Mouse (Mus musculus) forebrain, embryonic 13.5 days (tissue): ENCODE measurements around the gene Cradd. TPM values are rescaled to one million over a fixed set of nuclear protein-coding genes. Genes with fewer than 3 reads are reported as not detected.

ENCODE experiments used
- ATAC-seq: fragments of 200-750 bp; cut with Nextera tagmentation; 2 replicates; pipeline ENCODE4 v1.8.0; 2017
- H3K27ac ChIP-seq: fragments of 300-500 bp; sonication (generic); 2 replicates; pipeline ENCODE4 v1.5.1; 2015; ENCODE audit warnings: inconsistent platforms, mild to moderate bottlenecking, moderate library complexity
- H3K27me3 ChIP-seq: fragments of 300-500 bp; sonication (generic); 2 replicates; pipeline ENCODE4 v1.6.1; 2015; ENCODE audit warnings: mild to moderate bottlenecking, inconsistent platforms
- H3K36me3 ChIP-seq: fragments of 300-500 bp; sonication (generic); 2 replicates; pipeline ENCODE4 v1.6.1; 2015; ENCODE audit warnings: mild to moderate bottlenecking, inconsistent platforms; ENCODE audit not compliant: poor library complexity, severe bottlenecking
- H3K4me1 ChIP-seq: fragments of 300-500 bp; sonication (generic); 2 replicates; pipeline ENCODE4 v1.6.1; 2015; ENCODE audit warnings: inconsistent platforms
- H3K4me2 ChIP-seq: fragments of 300-500 bp; sonication (generic); 2 replicates; pipeline ENCODE4 v1.6.1; 2015; ENCODE audit warnings: inconsistent platforms, mild to moderate bottlenecking, moderate library complexity
- H3K4me3 ChIP-seq: fragments of 300-500 bp; sonication (generic); 2 replicates; pipeline ENCODE4 v1.5.1; 2015; ENCODE audit warnings: mild to moderate bottlenecking, inconsistent platforms
- H3K9ac ChIP-seq: fragments of 300-500 bp; sonication (generic); 2 replicates; pipeline ENCODE4 v1.6.1; 2015; ENCODE audit warnings: mild to moderate bottlenecking, inconsistent platforms
- H3K9me3 ChIP-seq: fragments of 300-500 bp; sonication (generic); replicated peaks from 2 replicates; pipeline ENCODE4 v1.6.1; 2016; ENCODE audit warnings: inconsistent platforms
- WGBS: fragments of 180-500 bp; shearing (Covaris S2); methylation state at CpG from one replicate; pipeline ENCODE4 v1.1.7; 2015; 5-methylcytosine and 5-hydroxymethylcytosine counted together
- polyA plus RNA-seq: library from polyadenylated mRNA; unstranded; fragments of >200 nt; fragmentation: Nextera tagmentation; extraction: Ambion mirVana; gene quantifications from 2 replicates; pipeline ENCODE4 v1.2.1, GENCODE M21; 2015

Gene Cradd
- polyA plus RNA-seq, 1 experiment from 2014 or later, result 11.3 TPM

DNA sequence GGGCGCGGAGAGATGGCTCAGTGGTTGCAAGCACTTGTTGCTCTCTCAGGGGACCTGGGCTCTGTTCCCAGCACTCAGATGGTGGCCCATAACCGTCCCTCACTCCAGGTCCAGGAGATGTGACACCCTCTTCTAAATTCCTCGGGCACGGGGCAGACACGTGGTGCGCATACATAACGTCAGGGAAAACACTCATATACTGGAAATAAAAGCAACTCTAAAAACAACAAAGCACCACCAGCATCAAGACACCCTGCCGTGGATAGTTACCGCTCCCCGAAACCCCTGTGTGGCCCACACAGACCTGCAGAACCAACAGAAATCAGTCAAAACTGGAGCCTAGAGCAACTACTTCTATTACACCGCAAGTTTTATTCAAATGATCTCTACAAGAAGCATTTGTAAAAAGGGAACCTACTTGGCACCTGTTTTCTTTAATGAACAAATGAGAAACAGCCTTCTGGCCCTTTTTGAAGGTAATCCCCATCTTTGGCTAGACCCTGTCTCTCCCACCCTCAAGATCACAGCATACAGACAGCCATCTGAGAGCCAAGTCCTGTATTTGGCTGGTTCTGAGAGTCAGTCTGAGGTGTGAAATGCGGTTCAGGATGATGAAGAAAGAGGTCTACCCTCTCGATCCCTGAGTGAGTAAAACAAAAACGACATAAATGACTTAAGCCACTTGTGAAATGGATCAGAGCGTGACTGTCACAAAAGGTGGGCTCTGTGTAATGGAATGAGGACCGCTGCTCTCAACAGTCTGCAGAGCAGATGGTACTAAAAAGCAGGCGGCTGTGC, 24.7 kb downstream of the Cradd start:
- 88% methylated on average over 18 of the region's 18 CpGs for WGBS
- no peak overlapping the region for H3K4me3 ChIP-seq
- H3K27ac ChIP-seq, result no peak overlapping the region
- H3K9ac ChIP-seq, result no peak overlapping the region
- no peaks in the 10 kb centered on the region for H3K36me3 ChIP-seq
- H3K4me1 ChIP-seq, result peaks cover 16% of the 10 kb centered on the region
- H3K27me3 ChIP-seq, result no peaks in the 10 kb centered on the region
- H3K9me3 ChIP-seq, result no peaks in the 10 kb centered on the region
- ATAC-seq, result no peak
- no peak overlapping the region for H3K4me2 ChIP-seq

DNA sequence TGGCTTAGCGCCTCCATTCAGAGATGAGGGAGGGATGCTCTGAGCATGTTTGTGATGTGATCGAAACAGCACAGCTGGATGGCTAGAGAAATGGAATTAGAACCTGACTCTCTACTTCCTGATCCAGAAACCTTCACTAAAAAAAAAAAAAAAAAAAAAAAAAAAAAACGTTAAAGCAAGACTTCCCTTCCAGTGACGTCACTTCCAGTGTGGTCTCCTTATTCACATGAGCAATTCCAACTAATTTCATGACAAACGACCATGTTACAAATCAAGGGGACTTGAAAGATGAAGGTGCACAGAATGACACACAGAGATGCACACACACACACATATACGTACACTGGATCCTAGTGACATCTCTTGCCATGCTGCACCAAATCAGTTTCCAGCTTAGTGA, 25.4 kb downstream of the Cradd start:
- H3K4me2 ChIP-seq, result no peak overlapping the region
- no peaks in the 10 kb centered on the region for H3K36me3 ChIP-seq
- H3K4me3 ChIP-seq, result no peak overlapping the region
- H3K27me3 ChIP-seq, result no peaks in the 10 kb centered on the region
- H3K4me1 ChIP-seq, result peaks cover 16% of the 10 kb centered on the region
- WGBS, result 91% methylated on average over 6 of the region's 6 CpGs
- no peaks in the 10 kb centered on the region for H3K9me3 ChIP-seq
- no peak for ATAC-seq
- no peak overlapping the region for H3K9ac ChIP-seq
- no peak overlapping the region for H3K27ac ChIP-seq

DNA sequence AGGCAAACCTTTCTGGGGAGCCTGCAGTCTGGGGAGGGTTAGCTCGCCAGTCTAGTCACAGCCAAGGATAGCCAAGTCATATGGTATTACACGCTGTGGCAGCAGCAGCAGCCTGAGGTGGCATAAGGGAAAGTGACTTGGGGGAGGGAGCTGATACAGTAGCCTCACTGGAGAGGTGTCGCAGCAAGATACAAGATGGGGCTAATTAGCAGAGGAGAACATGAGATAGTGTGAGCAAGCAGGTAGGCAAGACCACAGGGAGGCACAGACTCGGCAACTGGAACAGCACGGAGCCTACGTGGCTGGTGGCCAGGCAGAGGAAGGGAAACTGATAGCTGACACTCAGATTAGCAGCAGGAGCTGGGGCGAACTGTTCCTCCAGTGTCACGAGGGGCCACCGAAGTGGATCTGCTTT, 26.2 kb downstream of the Cradd start:
- Histone ChIP-seq H3K9me3 (no peaks in the 10 kb centered on the region), H3K27me3 (no peaks in the 10 kb centered on the region), H3K4me3 (no peak overlapping the region), H3K9ac (no peak overlapping the region), H3K4me1 (peaks cover 16% of the 10 kb centered on the region), H3K4me2 (no peak overlapping the region), H3K36me3 (no peaks in the 10 kb centered on the region), H3K27ac (peak overlapping the region; percentile 25; the same call in 1 of the 2 replicates)
- WGBS, result 75% methylated on average over 9 of the region's 9 CpGs
- ATAC-seq, result no peak

DNA sequence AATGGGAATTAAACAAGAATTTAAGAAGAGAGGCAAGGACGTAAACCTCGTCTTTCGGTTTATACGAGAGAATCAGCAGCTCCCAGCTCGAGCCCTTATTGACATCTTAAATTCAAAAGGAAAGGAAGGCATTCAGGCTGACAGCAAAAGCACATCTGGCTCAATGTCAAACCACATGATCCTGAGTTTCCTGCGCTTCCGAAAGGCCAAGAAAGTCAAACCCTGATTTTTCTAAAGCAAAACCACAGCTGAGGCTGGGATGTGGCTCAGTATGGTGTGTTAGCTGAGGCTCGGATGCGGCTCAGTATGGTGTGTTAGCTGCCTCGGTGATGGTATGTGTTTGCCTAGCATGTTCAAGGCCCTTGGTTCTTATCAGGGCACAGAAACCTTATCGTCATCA, 26.9 kb downstream of the Cradd start:
- Histone ChIP-seq H3K27ac (no peak overlapping the region), H3K36me3 (no peaks in the 10 kb centered on the region), H3K9ac (no peak overlapping the region), H3K9me3 (no peaks in the 10 kb centered on the region), H3K4me3 (no peak overlapping the region), H3K27me3 (no peaks in the 10 kb centered on the region), H3K4me2 (no peak overlapping the region), H3K4me1 (peaks cover 11% of the 10 kb centered on the region)
- WGBS, result 90% methylated on average over 11 of the region's 11 CpGs
- no peak for ATAC-seq

DNA sequence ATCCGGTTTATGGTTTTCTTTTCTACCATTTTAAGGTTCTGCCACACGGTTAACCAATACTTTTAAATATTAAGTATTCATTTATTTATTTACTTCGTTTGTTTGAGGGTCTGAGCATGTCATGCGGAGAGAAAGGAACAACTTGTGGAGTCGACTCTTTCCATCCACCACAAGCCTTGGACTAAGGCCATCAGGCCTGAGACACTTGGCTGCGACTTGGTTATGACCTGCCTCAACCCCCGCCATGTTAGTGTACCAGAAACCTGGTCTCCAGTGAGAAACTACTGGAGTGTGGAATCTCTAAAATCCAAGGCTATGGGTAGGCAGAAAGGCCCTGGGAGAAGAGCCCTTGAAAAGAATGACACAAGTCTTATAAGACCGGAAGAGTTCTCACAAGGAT, 30.7 kb downstream of the Cradd start:
- Histone ChIP-seq H3K4me2 (no peak overlapping the region), H3K9ac (no peak overlapping the region), H3K4me1 (peaks cover 11% of the 10 kb centered on the region), H3K27me3 (no peaks in the 10 kb centered on the region), H3K4me3 (no peak overlapping the region), H3K27ac (no peak overlapping the region), H3K9me3 (no peaks in the 10 kb centered on the region), H3K36me3 (no peaks in the 10 kb centered on the region)
- ATAC-seq, result no peak
- 93% methylated on average over 8 of the region's 8 CpGs for WGBS

DNA sequence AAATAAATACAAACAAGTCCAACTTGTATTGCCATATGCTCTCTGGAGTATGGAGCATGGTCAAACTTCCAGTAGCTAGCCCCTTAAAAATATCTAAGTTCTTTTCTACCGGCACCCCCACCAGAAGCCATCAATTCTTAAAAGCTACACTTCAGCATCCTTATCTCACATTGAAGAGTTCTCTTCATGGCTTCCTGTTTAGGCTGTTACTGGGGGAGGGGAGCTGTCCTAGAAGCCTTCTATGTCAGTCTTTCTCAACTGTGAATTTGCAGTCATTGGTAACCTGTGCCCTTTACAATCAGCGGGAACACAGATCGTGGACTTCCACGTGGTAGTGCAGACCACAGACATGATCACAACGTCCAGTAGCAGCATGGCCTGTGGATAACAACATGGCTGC, 31.7 kb downstream of the Cradd start:
- Histone ChIP-seq H3K36me3 (no peaks in the 10 kb centered on the region), H3K4me3 (no peak overlapping the region), H3K9ac (no peak overlapping the region), H3K4me1 (peaks cover 5% of the 10 kb centered on the region; the same call in 1 of the 2 replicates), H3K9me3 (no peaks in the 10 kb centered on the region), H3K27me3 (no peaks in the 10 kb centered on the region), H3K27ac (no peak overlapping the region), H3K4me2 (no peak overlapping the region)
- WGBS, result 91% methylated on average over 5 of the region's 5 CpGs
- ATAC-seq, result no peak

DNA sequence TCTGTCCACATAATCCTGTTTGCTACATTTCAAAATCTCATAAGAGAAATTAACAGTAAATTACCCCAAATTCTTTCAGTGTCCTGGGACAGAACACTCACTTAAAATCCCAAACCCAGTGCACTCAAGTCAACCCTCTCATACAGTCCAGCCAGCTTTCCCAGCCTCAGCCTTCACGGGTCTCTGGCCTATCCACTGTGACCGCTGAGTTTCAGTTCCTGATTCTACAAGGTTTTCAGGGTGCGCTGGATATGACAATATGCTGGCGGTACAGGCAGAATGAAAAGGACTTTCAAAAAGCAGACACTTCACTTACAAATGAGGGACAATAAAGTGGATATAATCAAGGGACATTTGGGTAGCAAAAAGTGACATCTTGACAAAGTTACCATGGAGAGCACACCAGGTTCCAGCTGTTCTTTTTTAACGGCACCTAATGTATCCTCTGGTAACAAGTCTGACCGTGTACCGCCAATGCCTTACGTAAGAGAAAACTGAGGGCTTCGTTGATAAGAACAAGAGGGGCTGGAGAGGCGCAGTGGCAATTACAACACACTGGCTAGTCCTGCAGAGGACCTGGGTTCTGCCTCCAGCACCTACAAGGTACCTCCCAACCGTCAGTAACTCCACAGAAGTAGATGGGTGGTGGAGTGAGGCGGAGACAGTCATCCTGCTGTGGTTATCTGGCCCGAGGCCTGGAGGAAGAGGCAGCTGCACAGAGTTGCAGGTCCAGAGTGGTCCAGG, 32.6 kb downstream of the Cradd start:
- Histone ChIP-seq H3K27ac (no peak overlapping the region), H3K9me3 (no peaks in the 10 kb centered on the region), H3K36me3 (no peaks in the 10 kb centered on the region), H3K4me3 (no peak overlapping the region), H3K4me2 (no peak overlapping the region), H3K9ac (no peak overlapping the region), H3K27me3 (no peaks in the 10 kb centered on the region), H3K4me1 (no peaks in the 10 kb centered on the region)
- 87% methylated on average over 13 of the region's 13 CpGs for WGBS
- no peak for ATAC-seq

DNA sequence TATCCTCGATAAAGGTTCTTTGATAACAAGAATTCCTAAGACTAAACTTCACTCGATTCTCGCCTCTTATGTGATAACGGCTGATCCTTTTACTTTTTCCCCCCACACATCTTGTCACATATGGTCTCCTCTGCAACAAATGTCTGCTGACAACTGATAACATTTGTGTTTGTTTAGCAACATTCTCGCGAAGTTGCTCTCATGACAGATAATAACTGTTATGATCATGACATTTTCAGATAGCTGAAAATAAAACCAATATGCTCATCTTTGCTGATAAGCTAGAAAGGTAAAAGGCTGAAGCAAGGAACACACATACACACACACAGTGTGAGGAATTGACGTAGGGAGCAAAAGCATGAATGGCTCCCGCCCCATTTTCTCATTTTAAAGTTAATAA, 34.1 kb downstream of the Cradd start:
- no peaks in the 10 kb centered on the region for H3K27me3 ChIP-seq
- no peaks in the 10 kb centered on the region for H3K4me1 ChIP-seq
- no peak for ATAC-seq
- WGBS, result 88% methylated on average over 8 of the region's 8 CpGs
- H3K9me3 ChIP-seq, result no peaks in the 10 kb centered on the region
- no peak overlapping the region for H3K9ac ChIP-seq
- no peak overlapping the region for H3K4me2 ChIP-seq
- no peak overlapping the region for H3K4me3 ChIP-seq
- no peaks in the 10 kb centered on the region for H3K36me3 ChIP-seq
- no peak overlapping the region for H3K27ac ChIP-seq

DNA sequence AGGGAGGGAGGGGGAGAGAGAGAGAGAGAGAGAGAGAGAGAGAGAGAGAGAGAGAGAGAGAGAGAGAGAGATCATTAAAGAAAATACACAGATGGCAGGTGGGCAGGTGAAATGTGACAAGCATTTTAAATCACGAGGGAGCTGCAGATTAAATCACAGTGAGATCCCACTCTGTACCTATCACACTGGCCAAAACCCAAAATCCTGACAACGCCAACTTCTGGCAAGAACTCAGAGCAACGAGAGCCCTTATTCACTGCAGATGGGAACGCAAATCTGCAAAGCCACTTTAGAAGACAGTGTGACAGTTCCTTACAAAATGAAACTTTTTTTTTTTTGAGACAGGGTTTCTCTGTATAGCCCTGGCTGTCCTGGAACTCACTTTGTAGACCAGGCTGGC, 35.7 kb downstream of the Cradd start:
- H3K4me3 ChIP-seq, result no peak overlapping the region
- ATAC-seq, result 0 out of 2 replicates have a peak, but pooled peaks have one; percentile 57
- no peaks in the 10 kb centered on the region for H3K27me3 ChIP-seq
- 51% methylated on average over 4 of the region's 4 CpGs for WGBS
- no peak overlapping the region for H3K4me2 ChIP-seq
- no peaks in the 10 kb centered on the region for H3K4me1 ChIP-seq
- H3K27ac ChIP-seq, result no peak overlapping the region
- no peaks in the 10 kb centered on the region for H3K36me3 ChIP-seq
- H3K9ac ChIP-seq, result no peak overlapping the region
- H3K9me3 ChIP-seq, result no peaks in the 10 kb centered on the region

DNA sequence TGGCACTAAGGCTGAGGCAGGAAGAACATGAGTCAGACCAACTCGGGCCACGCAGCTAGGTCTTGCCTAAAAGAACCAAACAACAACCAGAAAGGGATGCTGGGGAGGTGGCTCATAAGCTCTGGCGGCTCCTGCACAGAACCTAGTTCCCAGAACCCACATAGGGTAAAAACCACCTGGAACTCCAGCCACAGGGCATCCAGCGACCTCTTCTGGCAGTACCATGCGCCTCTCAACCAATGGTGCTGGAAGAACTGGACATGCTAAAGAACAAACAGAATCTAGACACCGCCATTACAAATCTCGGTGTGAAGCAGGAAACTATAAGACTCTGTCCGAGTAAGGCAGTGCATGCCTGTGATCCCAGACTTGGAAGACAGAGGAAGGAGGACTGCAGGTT, 36.6 kb downstream of the Cradd start:
- Histone ChIP-seq H3K36me3 (no peaks in the 10 kb centered on the region), H3K4me2 (no peak overlapping the region), H3K27ac (no peak overlapping the region), H3K4me3 (no peak overlapping the region), H3K4me1 (no peaks in the 10 kb centered on the region), H3K9ac (no peak overlapping the region), H3K9me3 (no peaks in the 10 kb centered on the region), H3K27me3 (no peaks in the 10 kb centered on the region)
- 86% methylated on average over 8 of the region's 8 CpGs for WGBS
- no peak for ATAC-seq

DNA sequence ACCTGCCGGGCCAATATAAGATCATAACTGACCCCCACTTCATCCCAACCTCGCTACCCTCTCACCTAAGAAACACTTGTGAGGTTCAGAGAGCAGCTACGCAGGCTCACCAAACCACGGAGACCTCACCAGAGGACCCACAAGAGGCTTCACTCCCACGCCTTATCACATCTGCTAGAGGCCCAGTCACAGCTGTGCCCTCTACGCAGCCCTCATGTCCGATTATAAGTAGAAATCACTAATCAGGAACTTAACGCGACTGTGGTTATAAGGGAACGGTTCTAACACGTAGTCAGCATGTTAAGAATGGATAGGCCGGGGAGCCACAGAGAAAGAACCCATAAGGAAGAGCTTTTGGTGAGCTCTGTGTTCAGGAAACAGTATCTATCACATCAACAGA, 40.5 kb downstream of the Cradd start:
- 95% methylated on average over 12 of the region's 12 CpGs for WGBS
- Histone ChIP-seq H3K4me2 (no peak overlapping the region), H3K36me3 (no peaks in the 10 kb centered on the region), H3K27me3 (no peaks in the 10 kb centered on the region), H3K4me3 (no peak overlapping the region), H3K4me1 (no peaks in the 10 kb centered on the region), H3K9ac (no peak overlapping the region), H3K27ac (no peak overlapping the region), H3K9me3 (no peaks in the 10 kb centered on the region)
- ATAC-seq, result no peak

DNA sequence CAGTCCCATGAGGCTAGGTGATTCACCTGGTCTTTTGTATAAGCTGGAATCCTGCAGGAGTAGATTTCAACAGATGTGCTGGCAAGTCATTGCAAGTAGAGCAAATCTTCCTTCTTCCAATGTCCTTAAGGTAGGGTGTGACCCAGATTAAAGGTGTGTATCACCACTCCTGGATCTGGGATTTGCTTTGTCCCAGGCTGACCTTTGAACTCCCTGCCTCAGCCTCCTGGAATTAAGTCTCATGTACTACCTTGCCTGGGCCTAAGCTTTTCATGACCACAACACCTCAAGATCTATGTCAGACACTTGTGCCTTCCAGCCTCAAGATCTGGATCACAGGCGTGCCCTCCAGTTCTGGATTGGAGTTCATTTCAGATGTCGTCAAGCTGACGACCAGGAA, 41.9 kb downstream of the Cradd start:
- Histone ChIP-seq H3K4me1 (no peaks in the 10 kb centered on the region), H3K36me3 (no peaks in the 10 kb centered on the region), H3K4me2 (no peak overlapping the region), H3K9me3 (no peaks in the 10 kb centered on the region), H3K27ac (no peak overlapping the region), H3K9ac (no peak overlapping the region), H3K27me3 (no peaks in the 10 kb centered on the region), H3K4me3 (no peak overlapping the region)
- no peak for ATAC-seq
- WGBS, result 95% methylated on average over 3 of the region's 3 CpGs
